Mouse (Mus musculus) CH12F3 (cell line): ENCODE measurements around the gene Pin4.
"Not testable (repeated sequence)": the region's sequence is repeated elsewhere in the genome, so short reads cannot be mapped to it uniquely, and the experiment has no call there.

Experiments used
- in situ Hi-C: fragments of 300-500 bp; cut with MboI; formaldehyde crosslinking; loops from 2 replicates; pipeline ENCODE4 v1.14.3; 2020; ENCODE audit warnings: low sequenced_read_pairs

The Pin4 gene

DNA sequence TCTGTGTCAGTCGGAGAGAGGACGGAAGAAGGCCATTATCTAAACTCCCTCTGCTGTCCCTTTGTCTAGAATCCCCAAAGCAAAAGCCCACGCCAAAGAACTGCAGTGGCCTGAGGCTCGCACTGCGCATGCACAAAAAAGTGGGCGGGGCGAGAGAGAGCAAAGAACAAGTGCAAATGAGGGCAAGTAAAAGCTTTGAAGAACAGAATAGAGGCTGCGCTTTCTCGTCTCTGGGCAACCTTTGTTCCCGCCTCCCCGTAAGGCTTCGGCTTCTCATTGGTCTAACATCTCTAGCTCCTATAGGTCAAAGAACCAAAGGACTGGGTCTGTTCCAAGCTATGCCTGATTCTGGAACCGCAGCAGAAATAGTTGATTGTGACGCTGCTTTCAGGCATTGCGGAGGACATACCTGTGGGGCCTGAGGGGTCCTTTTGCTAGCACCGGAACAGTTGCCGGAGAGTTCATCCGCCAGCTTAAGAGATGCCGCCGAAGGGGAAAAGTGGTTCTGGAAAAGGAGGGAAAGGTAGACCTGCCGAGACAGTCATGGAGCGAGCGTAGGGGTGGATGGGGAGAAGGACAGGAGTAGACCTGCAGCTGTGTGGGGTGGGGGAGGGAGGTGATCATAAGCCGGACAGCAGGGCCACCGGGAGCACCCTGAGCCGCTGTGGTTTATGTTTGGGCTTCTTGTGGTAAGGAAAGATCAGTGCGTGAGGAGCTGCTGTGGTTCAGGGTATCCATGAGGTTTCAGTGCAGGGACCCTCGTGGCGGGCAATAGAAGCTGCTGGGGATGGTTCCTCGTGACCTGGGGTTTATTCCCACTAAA, at the start of gene Pin4:
Gene Pin4, plus strand, starts transcription at position 406 of the 823 bp plus-strand sequence.
- in situ Hi-C loops = no loop called here

- in situ Hi-C loops = loop anchor here (25.0 kb wide), 1 partner anchor 109 kb away; no protein-coding TSS in a partner anchor
Measured at GRCm38 (mm10) chrX:102070591-102071471, 48.4 kb upstream of the Pin4 start, which contains the start of gene Rtl5. Gene Rtl5, minus strand, starts transcription at chrX:102071304.

DNA sequence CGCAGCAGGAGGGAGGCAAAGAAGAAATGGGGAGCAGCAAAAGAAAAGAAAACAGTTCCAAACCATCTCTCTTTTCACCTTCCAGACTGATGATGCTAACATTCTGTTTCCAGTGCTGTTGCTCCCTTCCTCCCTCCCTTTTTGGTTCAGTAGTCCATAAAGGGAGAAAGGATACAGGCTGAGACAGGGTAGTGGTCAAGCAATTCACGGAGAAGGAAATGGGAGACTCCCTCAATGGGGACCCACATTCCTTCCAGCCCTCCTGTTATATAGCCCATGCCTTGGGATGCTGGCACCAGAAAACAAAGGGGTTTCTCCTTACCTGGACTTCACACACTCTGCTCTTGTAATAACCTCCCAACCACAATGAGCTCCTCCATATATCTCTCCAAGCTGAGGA, 47.7 kb upstream of the Pin4 start:
- in situ Hi-C loops = loop anchor here (25.0 kb wide), 1 partner anchor 109 kb away; no protein-coding TSS in a partner anchor

GRCm38 (mm10) chrX:102073605-102074325, 45.5 kb upstream of the Pin4 start:
- in situ Hi-C loops = loop anchor here (25.0 kb wide), 1 partner anchor 111 kb away; no protein-coding TSS in a partner anchor

DNA sequence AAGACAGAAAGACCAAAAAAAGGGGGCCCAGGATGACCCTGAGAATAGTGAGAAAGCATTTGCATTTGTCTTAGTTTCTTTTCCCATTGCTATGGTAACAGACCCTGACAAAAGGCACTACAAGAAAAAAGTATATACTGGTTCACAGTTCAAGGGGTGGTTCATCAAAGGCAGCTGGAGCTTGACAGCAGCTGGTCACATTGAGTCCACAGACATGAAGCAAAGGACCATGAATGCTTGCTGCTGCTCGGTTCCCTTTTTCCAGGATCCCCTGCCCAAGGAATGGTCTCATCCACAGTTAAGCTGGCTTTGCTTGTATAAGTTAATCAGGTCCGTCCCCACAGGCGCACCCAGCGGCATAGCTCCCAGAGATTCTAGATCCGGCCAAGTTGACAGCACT, 44.8 kb upstream of the Pin4 start:
- in situ Hi-C loops = loop anchor here (25.0 kb wide), 1 partner anchor 112 kb away; no protein-coding TSS in a partner anchor

GRCm38 (mm10) chrX:102075158-102075557, 44.1 kb upstream of the Pin4 start:
- in situ Hi-C loops = no loop called here

GRCm38 (mm10) chrX:102076886-102077765, 42.1 kb upstream of the Pin4 start:
- in situ Hi-C loops = no loop called here

DNA sequence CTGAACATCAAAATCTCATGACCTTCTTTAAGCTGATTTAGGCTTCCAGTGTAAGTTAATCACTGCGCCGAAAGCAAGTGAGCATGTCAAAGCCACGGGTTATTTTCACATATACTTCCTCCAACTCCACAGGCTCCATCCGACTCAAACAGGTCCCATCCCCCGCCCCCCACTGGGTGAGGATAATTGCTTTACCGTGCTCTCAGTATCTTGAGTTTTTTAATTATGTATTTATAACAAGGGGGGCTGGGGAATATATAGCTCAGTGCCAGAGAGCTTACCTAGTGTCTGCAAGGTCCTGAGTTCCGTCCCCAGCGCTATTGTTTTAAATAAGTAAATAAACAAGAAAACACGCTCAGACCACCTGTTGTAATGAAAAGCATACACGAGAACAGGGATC, 38.2 kb upstream of the Pin4 start:
- in situ Hi-C loops = no loop called here

GRCm38 (mm10) chrX:102081573-102082279, 37.5 kb upstream of the Pin4 start:
- in situ Hi-C loops = no loop called here

GRCm38 (mm10) chrX:102082340-102082739, 36.9 kb upstream of the Pin4 start:
- in situ Hi-C loops = no loop called here

DNA sequence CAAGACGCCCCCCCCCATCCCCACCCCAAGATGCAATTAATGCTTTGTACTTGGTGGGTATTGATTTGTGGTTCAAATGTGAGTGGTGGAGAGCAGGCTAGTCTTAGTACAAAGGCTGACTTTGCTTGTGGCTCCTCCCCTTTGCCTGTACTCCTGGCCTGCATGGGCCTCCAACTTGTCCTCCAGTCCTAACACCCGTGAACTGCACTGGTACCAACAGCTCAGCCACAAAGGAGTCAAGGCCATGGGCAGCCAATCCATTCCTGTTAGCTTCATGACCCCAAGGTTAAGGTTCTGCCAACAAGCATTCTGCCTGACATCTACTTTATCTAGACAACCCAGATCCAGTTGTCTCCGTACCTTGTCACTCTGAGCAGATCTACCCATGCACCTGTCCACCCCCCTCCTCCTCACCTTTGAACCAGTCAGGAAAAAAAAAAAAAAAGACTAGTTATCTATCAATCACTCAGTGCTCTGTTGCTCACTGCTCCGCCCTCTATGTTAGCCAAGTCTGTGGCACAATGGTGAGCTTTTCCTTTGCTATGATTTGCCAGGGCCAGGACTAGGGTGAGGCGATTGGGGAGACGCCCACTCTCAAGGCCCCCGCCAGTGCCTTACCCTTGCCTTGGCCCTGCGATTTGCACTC, 33.3 kb upstream of the Pin4 start:
- in situ Hi-C loops = no loop called here

GRCm38 (mm10) chrX:102090605-102091004, 28.6 kb upstream of the Pin4 start:
- in situ Hi-C loops = no loop called here

DNA sequence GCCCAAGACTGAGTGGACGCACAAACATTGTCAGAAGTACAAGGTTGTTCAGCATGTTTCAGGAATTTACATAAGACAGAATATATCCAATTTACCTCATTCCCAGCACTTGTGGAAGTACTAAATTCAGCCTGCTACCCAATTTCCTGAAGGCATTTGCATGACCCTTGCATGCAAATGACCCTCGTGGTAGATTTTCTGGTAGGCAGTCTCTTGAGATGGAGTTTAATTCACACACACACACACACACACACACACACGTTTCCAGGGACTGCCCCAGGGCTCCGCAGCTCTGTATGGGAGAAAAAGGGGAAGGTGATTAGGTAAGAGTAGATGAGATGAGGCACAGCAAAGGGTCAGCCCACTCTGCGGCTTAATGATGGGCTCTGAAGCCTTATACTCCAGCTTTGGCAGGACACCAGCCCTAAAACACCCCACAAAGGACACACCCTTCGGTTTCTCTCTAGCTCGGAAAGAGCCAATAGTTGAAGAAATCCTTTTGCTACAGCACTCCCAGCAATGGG, 24.8 kb upstream of the Pin4 start:
- in situ Hi-C loops = no loop called here

- in situ Hi-C loops = no loop called here
Measured at GRCm38 (mm10) chrX:102101886-102102285, 17.4 kb upstream of the Pin4 start.

DNA sequence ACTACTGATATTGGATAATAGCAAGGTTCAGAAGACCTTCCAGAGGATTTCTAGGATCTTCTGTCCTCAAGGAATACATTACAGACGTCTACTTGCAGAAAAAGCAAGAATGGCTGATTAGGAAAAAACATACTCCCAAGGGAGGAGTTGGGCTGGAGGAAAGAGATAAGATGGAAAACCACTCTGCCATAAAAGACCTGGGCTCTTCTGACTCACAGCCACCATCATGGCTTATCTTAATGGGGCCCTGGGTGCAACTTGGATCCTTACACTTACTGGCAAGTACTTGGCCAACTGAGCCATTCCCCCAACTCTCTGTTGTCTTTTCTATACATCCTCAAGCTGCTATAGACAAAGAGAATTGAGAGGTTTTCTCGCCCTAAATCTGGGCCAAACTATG, 15.4 kb upstream of the Pin4 start:
- in situ Hi-C loops = not testable (repeated sequence)

- in situ Hi-C loops = not testable (repeated sequence)
Measured at GRCm38 (mm10) chrX:102109349-102109748, 9.9 kb upstream of the Pin4 start.

GRCm38 (mm10) chrX:102115676-102116075, 3.6 kb upstream of the Pin4 start:
- in situ Hi-C loops = no loop called here

- in situ Hi-C loops = no loop called here
Measured at GRCm38 (mm10) chrX:102121321-102121720, 2.1 kb downstream of the Pin4 start.
